Mouse (Mus musculus) brown adipose tissue, adult 24 weeks (tissue): ENCODE results near the gene Frmd4b. TPM values are rescaled to one million over a fixed set of nuclear protein-coding genes. Genes with fewer than 3 reads are reported as not detected.

Source experiments
- H3K27ac ChIP-seq: fragments of 200-500 bp; replicated peaks from 2 replicates; pipeline ENCODE4 v1.5.1; 2012; ENCODE audit warnings: low read depth, mild to moderate bottlenecking, low read length
- H3K4me1 ChIP-seq: fragments of 200-500 bp; 2 replicates; pipeline ENCODE4 v1.6.1; 2012; ENCODE audit warnings: low read length, mixed read lengths; ENCODE audit not compliant: control insufficient read depth, insufficient read depth, insufficient read length
- H3K4me3 ChIP-seq: fragments of 200-500 bp; 2 replicates; pipeline ENCODE4 v1.5.1; 2012; ENCODE audit warnings: low read depth, mild to moderate bottlenecking, low read length, moderate library complexity; ENCODE audit not compliant: insufficient read depth
- polyA plus RNA-seq: library from polyadenylated mRNA; stranded (reverse); fragments of >200 nt; gene quantifications from 2 replicates; pipeline ENCODE4 v1.2.4, GENCODE M21; 2012; ENCODE audit not compliant: missing spikeins, insufficient read depth, insufficient read length

The Frmd4b gene
- polyA plus RNA-seq, 1 experiment: 3.2 TPM

- Histone ChIP-seq H3K27ac (peak overlapping the region; percentile 81), H3K4me1 (0 out of 2 replicates have a peak, but pooled peaks cover 5% of the 10 kb centered on the region), H3K4me3 (peak overlapping the region; percentile 57)
These were observed 129.7 kb downstream of the Frmd4b start for GRCm38 (mm10) chr6:97487535-97488081.

GRCm38 (mm10) chr6:97486813-97487361, 130.5 kb downstream of the Frmd4b start:
- peak overlapping the region; percentile 81 for H3K27ac ChIP-seq

GRCm38 (mm10) chr6:97485886-97486386, 131.4 kb downstream of the Frmd4b start:
- peak overlapping the region; percentile 23 for H3K4me3 ChIP-seq
- 0 out of 2 replicates have a peak, but pooled peaks cover 5% of the 10 kb centered on the region for H3K4me1 ChIP-seq
- peak overlapping the region; percentile 15; the same call in 1 of the 2 replicates for H3K27ac ChIP-seq

More at GRCm38 (mm10) chr6:97486813-97487361, 130.5 kb downstream of the Frmd4b start:
- Histone ChIP-seq H3K4me3 (peak overlapping the region; percentile 57), H3K4me1 (0 out of 2 replicates have a peak, but pooled peaks cover 5% of the 10 kb centered on the region)

- no peaks in the 10 kb centered on the region for H3K4me1 ChIP-seq
- no peak overlapping the region for H3K4me3 ChIP-seq
- H3K27ac ChIP-seq: no peak overlapping the region
These were observed 135.4 kb downstream of the Frmd4b start for GRCm38 (mm10) chr6:97481912-97482311.

- peak overlapping the region; percentile 40 for H3K27ac ChIP-seq
- H3K4me3 ChIP-seq: no peak overlapping the region
- no peaks in the 10 kb centered on the region for H3K4me1 ChIP-seq
These were observed 138.1 kb downstream of the Frmd4b start for GRCm38 (mm10) chr6:97478981-97479860.

- H3K4me1 ChIP-seq: no peaks in the 10 kb centered on the region; the same call in 1 of the 2 replicates
- no peak overlapping the region for H3K4me3 ChIP-seq
- no peak overlapping the region for H3K27ac ChIP-seq
These were observed 143.7 kb downstream of the Frmd4b start for GRCm38 (mm10) chr6:97473672-97474071.

GRCm38 (mm10) chr6:97472873-97473550, 144.3 kb downstream of the Frmd4b start:
- Histone ChIP-seq H3K4me3 (no peak overlapping the region), H3K27ac (no peak overlapping the region), H3K4me1 (no peaks in the 10 kb centered on the region; the same call in 1 of the 2 replicates)

GRCm38 (mm10) chr6:97463898-97464524, 153.3 kb downstream of the Frmd4b start:
- Histone ChIP-seq H3K4me1 (peaks cover 9% of the 10 kb centered on the region), H3K4me3 (peak overlapping the region; percentile 28), H3K27ac (peak overlapping the region; percentile 91)

- Histone ChIP-seq H3K4me1 (peaks cover 9% of the 10 kb centered on the region), H3K4me3 (no peak overlapping the region)
These were observed 154.9 kb downstream of the Frmd4b start for GRCm38 (mm10) chr6:97462421-97462820.

GRCm38 (mm10) chr6:97459112-97459511, 158.2 kb downstream of the Frmd4b start:
- H3K4me1 ChIP-seq: peaks cover 14% of the 10 kb centered on the region
- H3K27ac ChIP-seq: peak overlapping the region; percentile 96
- H3K4me3 ChIP-seq: peak overlapping the region; percentile 41

More at GRCm38 (mm10) chr6:97462421-97462820, 154.9 kb downstream of the Frmd4b start:
- peak overlapping the region; percentile 91 for H3K27ac ChIP-seq

- peaks cover 9% of the 10 kb centered on the region; the same call in 1 of the 2 replicates for H3K4me1 ChIP-seq
- peak overlapping the region; percentile 96 for H3K27ac ChIP-seq
- peak overlapping the region; percentile 41 for H3K4me3 ChIP-seq
These were observed 159.0 kb downstream of the Frmd4b start for GRCm38 (mm10) chr6:97458358-97458757.

GRCm38 (mm10) chr6:97457954-97458353, 159.4 kb downstream of the Frmd4b start:
- Histone ChIP-seq H3K4me1 (peaks cover 8% of the 10 kb centered on the region; the same call in 1 of the 2 replicates), H3K4me3 (peak overlapping the region; percentile 47), H3K27ac (peak overlapping the region; percentile 96)

- peak overlapping the region; percentile 94 for H3K27ac ChIP-seq
- H3K4me3 ChIP-seq: no peak overlapping the region; the same call in 1 of the 2 replicates
- peaks cover 8% of the 10 kb centered on the region; the same call in 1 of the 2 replicates for H3K4me1 ChIP-seq
These were observed 160.1 kb downstream of the Frmd4b start for GRCm38 (mm10) chr6:97457210-97457609.

GRCm38 (mm10) chr6:97452223-97452622, 165.1 kb downstream of the Frmd4b start:
- H3K4me3 ChIP-seq: no peak overlapping the region
- no peak overlapping the region for H3K27ac ChIP-seq
- H3K4me1 ChIP-seq: peaks cover 7% of the 10 kb centered on the region; the same call in 1 of the 2 replicates
